Mouse (Mus musculus) gonadal fat pad, adult 2 months (tissue): ENCODE measurements around the gene Notch2. TPM values are rescaled to one million over a fixed set of nuclear protein-coding genes. Genes with fewer than 3 reads are reported as not detected.

Source experiments
- DNase-seq: peaks from one replicate; pipeline ENCODE4 v3.0.0-alpha.2; 2012; ENCODE audit warnings: low read depth
- polyA plus RNA-seq: library from polyadenylated mRNA; depleted of rRNA; stranded (reverse); fragments of >200 nt; gene quantifications from 2 replicates; pipeline ENCODE4 v1.2.3, GENCODE M21; 2012

The Notch2 gene
- polyA plus RNA-seq, 1 experiment = 26.6 TPM

DNA sequence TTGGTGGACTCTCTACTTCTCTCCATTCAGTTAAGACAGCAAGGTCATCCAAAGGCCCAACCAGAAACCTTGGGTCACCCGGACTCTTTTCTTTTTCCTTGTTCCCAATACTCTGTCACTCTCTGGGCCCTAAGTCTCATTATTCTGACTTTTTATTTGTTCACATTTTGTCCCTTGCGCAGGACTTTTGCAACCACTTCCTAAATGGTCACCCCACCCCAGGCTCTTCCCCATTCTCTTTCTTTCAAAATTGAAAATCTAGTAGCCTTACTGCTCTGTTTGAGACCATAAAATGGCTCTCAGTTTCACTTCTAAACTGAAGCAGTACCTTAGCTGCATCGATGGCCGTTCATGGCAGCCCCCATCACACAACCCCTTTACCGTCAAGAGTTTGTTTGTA is 18.5 kb upstream of the Notch2 start:
- DNase-seq = no peak

DNA sequence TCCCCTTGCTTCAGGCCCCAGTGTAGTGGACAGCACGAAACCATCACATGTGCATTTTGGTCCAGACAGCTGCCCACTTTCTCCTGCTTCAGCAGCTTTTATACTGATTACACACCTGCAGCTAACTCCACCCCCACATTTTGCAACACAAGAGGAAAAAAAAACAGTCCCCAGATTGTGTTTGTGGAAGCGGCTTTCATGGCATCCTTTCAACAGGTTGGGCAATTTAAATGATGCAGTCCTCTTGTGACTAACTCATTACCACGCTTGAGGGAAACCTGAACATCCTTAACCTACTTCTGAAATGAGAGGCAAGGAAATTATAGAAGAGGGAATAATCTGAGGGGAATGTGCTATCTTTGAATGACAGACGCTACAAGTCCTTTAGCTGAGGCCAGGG is 15.0 kb upstream of the Notch2 start:
- peak; percentile 77 for DNase-seq

- DNase-seq = no peak
Observed at GRCm38 (mm10) chr3:98003558-98003957, 9.8 kb upstream of the Notch2 start.

DNA sequence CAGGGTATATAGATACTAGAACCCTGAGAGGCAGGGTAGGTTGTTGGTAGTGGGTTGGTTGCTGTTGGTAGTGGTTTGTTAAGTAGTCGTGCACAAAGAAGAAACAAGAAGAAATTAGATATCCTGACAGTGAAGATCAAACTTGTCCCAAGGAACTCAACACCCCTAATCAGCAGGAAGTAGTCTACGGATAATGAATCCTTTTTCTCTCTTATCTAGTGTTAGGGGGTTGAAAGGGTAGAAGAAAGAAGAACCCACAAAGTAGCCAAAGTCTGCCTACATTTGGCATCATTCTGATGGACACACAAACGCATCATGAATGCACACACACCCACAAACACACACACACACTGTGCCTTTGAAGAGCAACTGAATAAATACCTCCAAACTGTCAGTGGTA is 9.1 kb upstream of the Notch2 start:
- no peak for DNase-seq

DNA sequence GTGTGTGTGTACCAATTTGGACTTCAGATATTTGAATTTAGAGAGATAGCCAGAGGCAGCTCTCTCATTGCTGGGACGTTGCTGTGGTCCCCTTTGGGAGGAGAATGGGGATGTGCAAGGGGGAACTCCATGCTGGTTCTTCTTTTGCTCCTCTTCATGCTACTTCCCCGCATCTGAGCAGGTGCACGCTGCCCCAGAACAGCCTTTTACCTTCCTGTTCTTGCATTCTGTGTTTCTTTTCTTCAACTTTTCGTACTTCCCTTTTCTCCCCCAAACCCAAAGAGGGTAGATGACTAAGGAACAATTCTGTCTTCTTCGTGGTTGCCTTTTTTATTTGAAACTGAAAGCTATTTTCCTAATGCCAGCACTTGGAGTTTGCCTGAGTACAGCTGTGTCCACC is 8.0 kb upstream of the Notch2 start:
- no peak for DNase-seq

- DNase-seq = no peak
Observed at GRCm38 (mm10) chr3:98006046-98006691, 7.2 kb upstream of the Notch2 start.

DNA sequence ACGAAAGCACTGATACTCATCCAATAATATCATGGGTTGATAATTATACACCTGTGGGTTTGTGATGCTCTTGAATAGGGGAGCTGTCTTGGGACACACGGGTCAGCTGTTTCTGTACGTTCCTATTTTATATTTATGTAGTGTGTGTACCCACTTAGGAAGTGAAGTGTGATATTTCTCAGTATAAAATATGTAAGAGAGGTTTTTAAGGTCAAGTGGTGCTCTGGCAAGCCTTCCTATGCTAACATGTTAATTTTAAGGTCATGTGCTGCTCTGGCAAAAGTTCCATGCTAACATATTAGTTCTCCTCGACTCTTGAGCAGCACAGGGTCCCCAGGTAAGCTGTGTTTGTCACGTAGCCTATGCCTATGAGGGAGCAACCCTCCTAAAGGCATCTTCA is 6.4 kb upstream of the Notch2 start:
- DNase-seq = no peak

GRCm38 (mm10) chr3:98008143-98008542 is 5.2 kb upstream of the Notch2 start:
- no peak for DNase-seq

DNA sequence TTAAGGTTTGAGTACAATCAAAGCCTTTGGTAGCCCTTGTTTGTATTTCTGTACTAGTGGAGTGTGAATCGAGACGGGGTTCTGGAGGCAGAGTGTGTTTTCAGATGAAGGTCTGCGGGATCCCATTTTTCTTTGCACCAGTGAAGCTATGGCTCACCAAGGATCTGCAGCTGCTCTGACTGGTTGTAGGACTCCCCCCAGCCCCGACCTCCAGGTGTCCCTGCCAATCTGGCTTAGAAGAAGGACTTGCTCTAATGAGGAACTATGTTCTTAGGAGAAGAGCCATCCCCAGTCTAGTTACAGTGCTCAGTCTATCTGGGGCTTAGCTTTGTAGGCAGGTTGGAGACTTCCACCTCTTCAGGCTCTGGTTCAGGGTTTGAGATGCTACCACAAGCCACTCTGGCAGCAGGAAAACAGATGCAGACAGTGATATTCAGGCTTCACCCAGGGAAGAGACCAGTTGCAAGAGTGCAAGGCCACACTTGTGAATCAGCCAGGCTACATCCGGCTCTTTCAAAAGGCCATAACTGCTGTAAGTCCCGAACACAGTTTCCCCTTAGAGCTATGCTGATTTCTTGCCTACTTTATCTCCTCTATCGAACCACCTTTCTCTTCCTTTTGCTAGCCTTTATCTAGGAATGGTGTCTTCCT is 4.0 kb upstream of the Notch2 start:
- no peak for DNase-seq

- DNase-seq = no peak
Observed at GRCm38 (mm10) chr3:98013086-98013400, 284 bp upstream of the Notch2 start.

GRCm38 (mm10) chr3:98015205-98016171 is 2.2 kb downstream of the Notch2 start:
- DNase-seq = no peak

DNA sequence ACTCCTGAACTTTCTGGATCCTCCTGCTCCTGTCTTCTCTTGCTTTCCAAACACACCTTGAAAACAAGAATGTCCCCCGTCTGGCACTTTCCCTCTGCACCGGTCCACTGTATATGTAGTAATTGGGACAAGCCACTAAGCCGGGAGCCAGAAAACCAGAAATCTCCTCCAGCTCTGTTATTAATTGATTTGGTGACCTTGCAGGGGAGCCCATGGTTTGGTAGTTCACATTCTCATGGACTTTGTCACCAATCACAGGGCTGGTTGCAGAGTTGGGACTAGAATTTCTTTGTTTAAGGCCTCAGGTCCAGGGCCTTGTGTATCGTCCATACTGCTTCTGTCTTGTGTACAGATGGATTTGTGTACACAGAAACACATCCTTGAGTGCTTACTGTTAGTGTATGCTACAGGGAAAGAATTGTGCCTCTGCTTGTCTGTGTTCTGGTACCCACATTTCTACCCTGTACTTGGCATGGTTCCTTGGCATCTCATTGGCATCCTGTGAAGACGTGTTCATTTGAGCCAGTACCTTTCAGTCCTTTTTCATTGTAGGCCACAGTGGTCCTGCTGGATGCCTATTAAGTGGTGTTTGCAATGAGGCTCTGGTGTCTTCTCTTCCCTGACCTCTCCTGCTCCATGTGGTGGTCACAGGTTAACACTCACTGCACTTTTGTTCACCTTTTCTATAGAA is 3.7 kb downstream of the Notch2 start:
- no peak for DNase-seq

DNA sequence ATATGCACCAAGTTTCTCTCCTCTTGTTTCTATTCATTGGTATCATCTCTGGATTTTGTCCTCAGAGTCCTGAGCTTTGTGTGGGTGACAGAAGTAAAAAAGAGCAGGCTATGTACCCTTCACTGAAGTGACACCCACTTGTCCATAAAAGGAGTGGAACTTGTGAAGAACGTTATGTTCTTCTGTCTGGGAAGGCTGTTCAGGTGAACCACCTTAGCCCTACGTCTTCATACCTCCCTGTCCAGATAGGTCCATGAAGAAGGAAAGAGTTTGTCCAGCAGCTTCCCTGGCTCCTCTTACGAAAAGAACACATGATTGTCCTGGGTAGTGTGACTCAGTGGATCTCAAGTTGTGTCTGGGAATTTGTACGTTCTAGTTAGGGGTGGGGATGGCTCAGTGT is 4.9 kb downstream of the Notch2 start:
- no peak for DNase-seq

- peak; percentile 84 for DNase-seq
Observed at GRCm38 (mm10) chr3:98020431-98021229, 7.3 kb downstream of the Notch2 start.

DNA sequence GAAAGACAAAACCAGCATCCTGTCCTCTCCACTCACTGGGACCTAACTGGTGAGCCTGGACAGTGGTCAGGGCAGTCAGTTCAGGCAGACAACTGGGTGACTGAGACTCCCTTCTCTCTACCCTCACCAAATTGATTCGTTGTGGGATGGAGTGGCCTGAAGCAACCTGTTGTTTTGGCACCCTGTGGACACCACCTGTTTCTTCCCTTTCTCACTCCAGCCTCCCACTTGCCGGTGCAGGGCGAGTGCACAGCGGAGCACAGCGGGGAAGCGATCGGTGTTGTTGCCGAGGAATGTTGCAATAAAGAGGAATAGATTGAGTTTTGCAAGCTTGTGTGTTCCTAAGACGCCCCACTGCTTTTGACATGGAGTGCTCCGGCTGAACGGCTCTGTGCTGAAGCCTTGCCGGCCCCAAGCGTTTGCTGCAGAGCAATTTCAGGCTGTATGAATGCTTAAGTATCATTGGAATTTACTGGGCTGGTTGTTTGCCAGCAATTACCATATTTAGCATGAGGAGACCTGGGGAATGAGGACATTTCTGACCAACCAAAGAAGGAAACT is 11.0 kb downstream of the Notch2 start:
- no peak for DNase-seq

- DNase-seq = no peak
Observed at GRCm38 (mm10) chr3:98025521-98025920, 12.2 kb downstream of the Notch2 start.

DNA sequence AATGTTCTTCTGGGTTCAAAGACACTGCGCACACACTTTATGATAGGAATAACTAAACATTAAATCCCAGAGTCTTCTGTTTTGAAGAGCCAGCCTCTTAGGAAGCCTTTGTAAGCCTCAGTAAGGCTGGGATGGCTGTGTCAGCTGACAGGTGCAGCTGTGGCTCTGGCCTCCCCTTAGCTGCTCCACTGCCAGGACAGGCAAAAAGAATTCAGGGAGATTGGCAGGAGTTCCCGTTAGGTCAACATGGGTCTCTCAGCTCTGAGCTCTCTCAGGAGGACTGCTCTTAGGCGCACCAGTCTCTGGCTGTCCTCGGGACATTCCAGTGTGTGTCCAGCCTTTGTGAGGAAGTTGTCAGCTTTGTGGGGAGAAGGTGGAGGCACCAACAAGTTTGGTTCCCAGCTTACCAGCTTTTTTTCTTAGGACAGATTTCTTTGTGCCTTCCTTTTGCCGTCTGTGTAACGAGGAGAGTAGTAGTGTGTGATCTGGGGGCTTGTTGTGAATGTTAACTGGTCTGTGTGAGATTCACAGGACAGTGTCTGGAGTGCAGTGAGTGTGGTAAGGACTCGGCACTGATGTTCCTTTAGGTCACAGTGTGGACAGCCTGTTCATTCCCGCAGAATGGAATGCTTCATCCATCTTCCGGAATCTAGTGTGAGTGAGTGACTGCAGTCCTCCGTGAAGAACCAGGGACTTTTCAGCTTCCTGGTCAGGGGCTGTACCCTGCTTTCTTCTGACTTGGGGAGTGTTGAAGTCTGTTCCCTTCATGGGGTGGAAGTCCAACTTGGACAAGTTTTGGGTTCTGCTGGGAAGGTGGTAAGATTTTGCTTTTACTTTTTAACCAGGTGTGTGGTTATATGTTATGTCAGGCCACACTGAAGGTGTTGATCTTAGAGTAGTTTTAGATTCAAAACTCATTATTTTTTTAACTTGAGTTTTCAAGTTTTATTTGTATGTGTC is 12.9 kb downstream of the Notch2 start:
- DNase-seq = no peak

GRCm38 (mm10) chr3:98027371-98027774 is 14.0 kb downstream of the Notch2 start:
- DNase-seq = no peak

GRCm38 (mm10) chr3:98028072-98028471 is 14.7 kb downstream of the Notch2 start:
- DNase-seq = no peak

DNA sequence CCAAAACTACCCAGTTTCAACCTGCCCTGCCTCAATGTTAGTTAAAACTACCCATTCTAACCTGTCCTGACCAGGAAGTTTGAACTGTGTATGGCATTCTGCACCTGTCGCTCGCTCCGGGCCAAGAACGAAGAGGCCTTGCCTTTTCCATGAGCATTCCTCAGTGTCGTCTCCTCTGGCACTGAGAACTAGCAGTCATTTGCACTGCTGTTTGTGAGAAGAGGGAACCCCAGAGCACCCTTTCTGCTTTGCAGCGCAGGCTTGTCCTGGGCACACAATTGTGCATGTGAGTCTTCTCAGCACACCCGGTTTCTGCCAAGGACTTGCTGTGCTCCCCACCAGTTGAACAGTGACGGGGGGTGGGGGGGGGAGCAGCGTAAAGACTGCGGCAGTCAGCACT is 15.6 kb downstream of the Notch2 start:
- no peak for DNase-seq
